14 mouse cellular contexts compared by ENCODE assay signal in the genomic region with DNA sequence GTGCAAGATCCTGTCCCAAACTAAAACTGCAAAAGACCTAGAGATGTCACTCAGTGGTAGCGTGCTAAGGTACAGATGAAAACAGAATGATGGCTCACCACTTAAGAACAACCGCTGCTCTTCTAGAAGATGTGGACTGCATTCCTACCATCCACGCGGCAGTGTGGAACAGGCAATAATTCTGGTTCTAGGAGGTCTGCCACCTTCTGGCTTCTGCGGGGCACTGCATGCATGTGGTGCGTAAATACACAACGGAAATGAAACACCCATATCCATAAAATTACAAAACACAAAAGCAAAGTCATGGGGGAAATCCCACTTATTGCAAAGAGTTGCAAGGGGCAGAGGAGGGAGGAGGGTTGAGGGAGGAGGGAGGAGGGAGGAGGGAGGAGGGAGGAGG. TPM values are rescaled to one million over a fixed set of nuclear protein-coding genes. Genes with fewer than 3 reads are reported as not detected.
DNase-seq lines count a peak whose midpoint lies in the region; ATAC-seq and TF ChIP-seq lines count a peak whose summit lies in the region.
"Had no signal": no experiment of that assay in that cellular context is flagged by ENCODE, and none has a peak within 500 bp of the region (broad histone marks: within the 10 kb centered on the region; RNA-seq: fewer than 3 reads in every experiment).

No protein-coding gene starts in this region.

- peak; percentile 39 for TF ChIP-seq CTCF in gastrocnemius, adult 2 months (IDR thresholded peaks at IDR 0.05)
- peak; percentile 49 for TF ChIP-seq CTCF in liver, embryonic 14.5 days (IDR thresholded peaks at IDR 0.05; ENCODE audit: low read depth)
- TF ChIP-seq CTCF in bone marrow, adult 2 months (IDR thresholded peaks at IDR 0.05; ENCODE audit: control insufficient read depth, insufficient read depth, low read length) = 0 out of 2 replicates have a peak, but pooled peaks have one; percentile 29
- 0 out of 2 replicates have a peak, but pooled peaks have one; percentile 15 for TF ChIP-seq CTCF in embryonic fibroblast, embryonic 13.5 days (IDR thresholded peaks at IDR 0.05; ENCODE audit: borderline replicate concordance, insufficient read depth, low read length)

- ATAC-seq in liver, embryonic 14.5 days (ENCODE audit: insufficient read depth) = no peak
- ATAC-seq in liver, embryonic 12.5 days = no peak
- ATAC-seq: inflammation-experienced regulatory T-cells, adult 6 months; midbrain, embryonic 16.5 days had no signal

- no peak overlapping the region for H3K9ac ChIP-seq in liver, embryonic 14.5 days (replicated peaks)
- H3K9ac ChIP-seq in liver, embryonic 12.5 days = no peak overlapping the region
- H3K9ac ChIP-seq: embryonic facial prominence, embryonic 13.5 days had no signal

- no peak overlapping the region for H3K4me3 ChIP-seq in gastrocnemius, adult 2 months
- H3K4me3 ChIP-seq in liver, embryonic 14.5 days (ENCODE audit: insufficient read depth in 1 of 2, low read depth in 2 of 2, low read length in 2 of 2) = no peak overlapping the region
- H3K4me3 ChIP-seq in liver, embryonic 12.5 days = no peak overlapping the region
- no peak overlapping the region for H3K4me3 ChIP-seq in bone marrow, adult 2 months (replicated peaks; ENCODE audit: control insufficient read depth, low read depth, low read length)
- H3K4me3 ChIP-seq in embryonic fibroblast, embryonic 13.5 days (ENCODE audit: insufficient read depth, low read length) = no peak overlapping the region
- H3K4me3 ChIP-seq: embryonic facial prominence, embryonic 13.5 days had no signal

- H3K4me1 ChIP-seq in liver, embryonic 14.5 days (replicated peaks; ENCODE audit: control insufficient read depth in 2 of 2, insufficient read depth in 2 of 2, low read length in 1 of 2) = no peaks in the 10 kb centered on the region
- H3K4me1 ChIP-seq in liver, embryonic 12.5 days = no peaks in the 10 kb centered on the region
- no peaks in the 10 kb centered on the region for H3K4me1 ChIP-seq in bone marrow, adult 2 months (ENCODE audit: control insufficient read depth, insufficient read depth, low read length)
- no peaks in the 10 kb centered on the region; the same call in 1 of the 2 replicates for H3K4me1 ChIP-seq in embryonic fibroblast, embryonic 13.5 days (ENCODE audit: control insufficient read depth, insufficient read depth, low read length)

- H3K27me3 ChIP-seq in liver, embryonic 14.5 days (ENCODE audit: control insufficient read depth, insufficient read depth, low read length) = no peaks in the 10 kb centered on the region
- no peaks in the 10 kb centered on the region for H3K27me3 ChIP-seq in liver, embryonic 12.5 days (replicated peaks)
- H3K27me3 ChIP-seq: embryonic facial prominence, embryonic 13.5 days had no signal

- intact Hi-C loops in gastrocnemius, adult 2 months (cut with DNase I) = loop anchor here (5.0 kb wide), 2 partner anchors 72 to 118 kb away; partner anchors contain the start of gene Bach1
- intact Hi-C loops in gastrocnemius, postnatal 36 days (cut with DNase I) = no loop called here

- H3K9me3 ChIP-seq in liver, embryonic 14.5 days (ENCODE audit: control insufficient read depth, low read length) = no peaks in the 10 kb centered on the region
- no peaks in the 10 kb centered on the region for H3K9me3 ChIP-seq in liver, embryonic 12.5 days (replicated peaks)
- H3K9me3 ChIP-seq: embryonic facial prominence, embryonic 13.5 days had no signal

- TF ChIP-seq EP300 in liver, embryonic 14.5 days (IDR thresholded peaks at IDR 0.05; ENCODE audit: low read depth) = no peak

- no peak for TF ChIP-seq POLR2A in bone marrow, adult 2 months (IDR thresholded peaks at IDR 0.05; ENCODE audit: borderline replicate concordance, control insufficient read depth, low read depth, low read length)
- no peak for TF ChIP-seq POLR2A in embryonic fibroblast, embryonic 13.5 days (IDR thresholded peaks at IDR 0.05; ENCODE audit: low read depth, low read length)

- H3K27ac ChIP-seq in gastrocnemius, adult 2 months = no peak overlapping the region
- H3K27ac ChIP-seq in liver, embryonic 14.5 days = no peak overlapping the region
- H3K27ac ChIP-seq in liver, embryonic 12.5 days = no peak overlapping the region
- H3K27ac ChIP-seq in bone marrow, adult 2 months (ENCODE audit: control insufficient read depth, insufficient read depth, low read depth, low read length, poor library complexity) = no peak overlapping the region
- H3K27ac ChIP-seq in embryonic fibroblast, embryonic 13.5 days (ENCODE audit: insufficient read depth, low read length) = no peak overlapping the region
- H3K27ac ChIP-seq: embryonic facial prominence, embryonic 13.5 days had no signal

- no peaks in the 10 kb centered on the region for H3K36me3 ChIP-seq in liver, embryonic 14.5 days (replicated peaks; ENCODE audit: control insufficient read depth, insufficient read depth, low read depth)
- no peaks in the 10 kb centered on the region for H3K36me3 ChIP-seq in liver, embryonic 12.5 days
- H3K36me3 ChIP-seq: embryonic facial prominence, embryonic 13.5 days had no signal

- DNase-seq in gastrocnemius, adult 2 months = no peak
- DNase-seq in gastrocnemius, postnatal 36 days = no peak
- DNase-seq in liver, embryonic 14.5 days (ENCODE audit: low read depth in 3 of 3, low spot score in 3 of 3) = no peak
- no peak for DNase-seq in spleen, postnatal 4 days (ENCODE audit: low spot score in 2 of 2)
- DNase-seq in urinary bladder, adult 2 months (ENCODE audit: low spot score) = no peak
- DNase-seq: lung, adult 18-20 months; spleen, adult 18-20 months; thymus, postnatal 14 days had no signal

- H3K4me2 ChIP-seq in liver, embryonic 14.5 days (ENCODE audit: low read depth) = no peak overlapping the region
- no peak overlapping the region for H3K4me2 ChIP-seq in liver, embryonic 12.5 days
- H3K4me2 ChIP-seq: embryonic facial prominence, embryonic 13.5 days had no signal

- 79% methylated on average over 7 of the region's 7 CpGs for WGBS in liver, embryonic 14.5 days (ENCODE audit: insufficient replicate concordance)
- WGBS in liver, embryonic 12.5 days (ENCODE audit: insufficient replicate concordance) = 71% methylated on average over 7 of the region's 7 CpGs
- 86% methylated on average over 7 of the region's 7 CpGs for WGBS in bone marrow, adult 2 months

RNA-seq across cellular contexts. Expression of gene Map3k7cl, which starts 25.8 kb away (rescaled TPM):
- 10 to 100 TPM in 1 of 2 experiments, 1 to 10 TPM in 1; 5.4 to 10.7 TPM for total RNA-seq in gastrocnemius, adult 2 months (2021)
- 10 to 100 TPM in 1 of 2 experiments, 1 to 10 TPM in 1; 7.7 to 13.4 TPM for total RNA-seq in gastrocnemius, postnatal 36 days (2021)
- polyA plus RNA-seq in liver, embryonic 14.5 days (2012; rRNA removed) = 0.04 and 0.13 TPM in 2 replicates
- not detected in 2 replicates for polyA plus RNA-seq in liver, embryonic 14.5 days (2014; fragmentation: Nextera tagmentation; extraction: Ambion mirVana)
- not detected in 2 replicates for polyA plus RNA-seq in liver, embryonic 12.5 days (2016; fragmentation: Nextera tagmentation; extraction: Ambion mirVana)
- polyA plus RNA-seq in bone marrow, adult 2 months (2011; ENCODE audit: insufficient read depth, insufficient read length, low replicate concordance, missing spikeins) = not detected in 2 replicates
- polyA plus RNA-seq in embryonic fibroblast, embryonic 13.5 days (2011; ENCODE audit: insufficient read length, low read depth, missing spikeins) = 12.5 and 13.5 TPM in 2 replicates
- polyA plus RNA-seq in urinary bladder, adult 2 months (2012; rRNA removed) = 2.8 TPM in 2 replicates
- polyA plus RNA-seq: embryonic facial prominence, embryonic 13.5 days; inflammation-experienced regulatory T-cells, adult 6 months; midbrain, embryonic 16.5 days had no signal
